Mouse (Mus musculus) limb, embryonic 15.5 days (tissue): ENCODE data around the gene Borcs5. TPM values are rescaled to one million over a fixed set of nuclear protein-coding genes. Genes with fewer than 3 reads are reported as not detected.

Source experiments
- ATAC-seq: fragments of 200-750 bp; cut with Nextera tagmentation; 2 replicates; pipeline ENCODE4 v1.8.0; 2017; ENCODE audit warnings: low read depth, moderate TSS enrichment; ENCODE audit not compliant: insufficient number of reproducible peaks, low FRiP score, low TSS enrichment
- H3K27ac ChIP-seq: fragments of 300-500 bp; sonication (generic); 2 replicates; pipeline ENCODE4 v1.5.1; 2015; ENCODE audit warnings: moderate library complexity, mild to moderate bottlenecking, inconsistent platforms
- H3K27me3 ChIP-seq: fragments of 300-500 bp; sonication (generic); 2 replicates; pipeline ENCODE4 v1.6.1; 2015; ENCODE audit warnings: inconsistent platforms
- H3K36me3 ChIP-seq: fragments of 300-500 bp; sonication (generic); 2 replicates; pipeline ENCODE4 v1.6.1; 2015; ENCODE audit warnings: inconsistent platforms
- H3K4me1 ChIP-seq: fragments of 300-500 bp; sonication (generic); 2 replicates; pipeline ENCODE4 v1.6.1; 2015; ENCODE audit warnings: inconsistent platforms
- H3K4me2 ChIP-seq: fragments of 300-500 bp; sonication (generic); 2 replicates; pipeline ENCODE4 v1.6.1; 2015; ENCODE audit warnings: mild to moderate bottlenecking, inconsistent platforms
- H3K4me3 ChIP-seq: fragments of 300-500 bp; sonication (generic); 2 replicates; pipeline ENCODE4 v1.5.1; 2015; ENCODE audit warnings: mild to moderate bottlenecking, inconsistent platforms
- H3K9ac ChIP-seq: fragments of 300-500 bp; sonication (generic); 2 replicates; pipeline ENCODE4 v1.6.1; 2015; ENCODE audit warnings: inconsistent platforms
- H3K9me3 ChIP-seq: fragments of 300-500 bp; sonication (generic); 2 replicates; pipeline ENCODE4 v1.6.1; 2016; ENCODE audit warnings: inconsistent platforms
- WGBS: fragments of 180-500 bp; shearing (Covaris S2); methylation state at CpG from one replicate; pipeline ENCODE4 v1.1.7; 2015; 5-methylcytosine and 5-hydroxymethylcytosine counted together
- polyA plus RNA-seq: library from polyadenylated mRNA; unstranded; fragments of >200 nt; fragmentation: Nextera tagmentation; extraction: Ambion mirVana; gene quantifications from 2 replicates; pipeline ENCODE4 v1.2.1, GENCODE M21; 2015

Gene Borcs5
- polyA plus RNA-seq, 1 experiment from 2014 or later: 20.9 TPM

DNA sequence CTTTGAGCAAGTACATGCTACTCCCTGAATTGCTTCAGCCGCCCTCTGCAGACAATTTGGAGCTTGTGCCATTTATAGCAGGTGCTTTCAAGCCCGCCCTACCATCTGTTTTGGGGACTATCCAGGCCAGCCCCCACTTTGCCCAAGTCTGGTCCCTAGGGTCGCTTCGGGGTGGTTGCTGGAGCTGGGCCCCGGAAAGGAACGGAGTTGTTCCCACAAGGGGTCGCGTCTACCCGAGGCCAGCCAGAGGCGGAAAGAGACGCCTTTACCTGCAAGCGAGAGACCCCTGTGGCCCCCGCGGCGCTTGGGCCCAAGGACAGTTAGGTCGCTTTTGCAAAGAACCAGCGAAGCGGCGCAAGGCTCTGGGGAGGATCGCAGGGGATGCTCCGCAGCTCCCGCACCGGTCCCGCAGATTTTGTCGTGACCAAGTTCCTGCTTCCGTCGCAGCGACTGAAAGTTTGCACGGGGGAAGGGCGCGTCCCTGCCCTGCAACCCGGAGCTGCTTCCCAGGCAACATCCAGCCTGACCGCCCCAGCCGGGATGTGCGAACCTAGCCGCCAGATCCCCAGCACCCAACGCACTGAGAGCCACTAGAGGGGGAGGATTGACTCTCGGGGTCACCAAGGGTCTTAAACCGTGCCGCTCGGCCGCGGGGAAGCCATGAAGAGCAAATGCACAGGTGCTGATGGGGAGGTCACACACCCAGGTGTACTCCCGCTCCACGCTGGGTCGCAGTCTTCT lies 7.2 kb upstream of the Borcs5 start, which contains the start of gene Mansc1:
Mansc1 (minus strand) TSS at position 542 of the 741 bp plus-strand sequence.
- no peak for ATAC-seq
- peaks cover 10% of the 10 kb centered on the region for H3K4me1 ChIP-seq
- WGBS: 1% methylated on average over 46 of the region's 46 CpGs
- H3K4me2 ChIP-seq: peak within 1 kb of the TSS; percentile 89
- peak within 1 kb of the TSS; percentile 37; the same call in 1 of the 2 replicates for H3K9ac ChIP-seq
- no peaks in the 10 kb centered on the region for H3K36me3 ChIP-seq
- H3K27ac ChIP-seq: no peak within 1 kb of the TSS
- H3K9me3 ChIP-seq: no peaks in the 10 kb centered on the region
- peak within 1 kb of the TSS; percentile 52 for H3K4me3 ChIP-seq
- H3K27me3 ChIP-seq: peaks cover 14% of the 10 kb centered on the region

DNA sequence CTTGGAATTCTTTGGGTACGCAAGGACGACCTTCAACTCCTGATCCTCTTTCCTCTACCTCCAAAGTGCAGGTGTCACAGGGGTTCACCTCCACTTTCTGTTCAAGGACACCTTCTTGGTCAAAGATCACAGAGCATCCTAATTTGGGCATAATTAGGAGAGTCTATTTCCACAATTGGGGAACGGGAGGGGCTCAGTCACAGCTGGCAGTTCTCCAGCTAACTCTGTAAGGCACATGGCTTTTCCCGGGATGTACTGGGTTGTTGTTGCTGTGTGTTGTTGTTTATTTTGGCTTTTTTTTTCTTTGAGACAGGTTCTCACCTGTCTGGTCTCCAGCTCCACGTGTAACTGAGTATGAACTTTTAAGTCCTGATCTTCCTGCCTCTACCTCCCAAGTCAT lies 6.6 kb upstream of the Borcs5 start:
- Histone ChIP-seq H3K27ac (no peak overlapping the region), H3K9me3 (no peaks in the 10 kb centered on the region), H3K4me3 (peak overlapping the region; percentile 52; the same call in 1 of the 2 replicates), H3K36me3 (no peaks in the 10 kb centered on the region), H3K4me2 (peak overlapping the region; percentile 89), H3K4me1 (peaks cover 10% of the 10 kb centered on the region), H3K9ac (no peak overlapping the region), H3K27me3 (peaks cover 14% of the 10 kb centered on the region)
- ATAC-seq: no peak
- 36% methylated on average over 5 of the region's 5 CpGs for WGBS

DNA sequence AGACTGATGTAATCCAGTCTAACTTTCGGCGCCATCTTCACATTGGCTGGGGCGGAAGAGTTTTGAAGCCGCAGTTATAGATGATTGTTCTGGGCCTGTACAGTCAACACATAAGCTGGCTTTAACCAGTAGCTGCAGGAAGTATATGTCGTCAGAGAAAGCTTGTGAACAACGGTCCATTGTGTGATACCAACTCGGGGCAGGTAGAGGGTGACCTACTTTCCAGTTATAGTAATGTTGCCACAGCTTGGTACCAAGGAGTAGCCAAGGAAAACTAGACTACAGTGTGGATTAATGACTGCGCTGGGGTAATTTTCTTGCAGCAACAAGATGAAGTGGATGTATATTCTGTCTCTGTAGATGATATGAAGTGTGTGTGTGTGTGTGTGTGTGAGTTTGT lies 5.8 kb upstream of the Borcs5 start:
- Histone ChIP-seq H3K4me1 (peaks cover 10% of the 10 kb centered on the region), H3K4me2 (no peak overlapping the region), H3K9ac (no peak overlapping the region), H3K27me3 (peaks cover 14% of the 10 kb centered on the region), H3K36me3 (no peaks in the 10 kb centered on the region), H3K9me3 (no peaks in the 10 kb centered on the region), H3K4me3 (no peak overlapping the region), H3K27ac (no peak overlapping the region)
- ATAC-seq: no peak
- 81% methylated on average over 8 of the region's 8 CpGs for WGBS

- Histone ChIP-seq H3K27ac (no peak overlapping the region), H3K36me3 (no peaks in the 10 kb centered on the region), H3K4me2 (no peak overlapping the region), H3K9ac (no peak overlapping the region), H3K4me1 (peaks cover 12% of the 10 kb centered on the region), H3K4me3 (no peak overlapping the region), H3K9me3 (no peaks in the 10 kb centered on the region), H3K27me3 (peaks cover 11% of the 10 kb centered on the region)
- WGBS: 58% methylated on average over 4 of the region's 4 CpGs
- ATAC-seq: no peak
These were observed 2.8 kb upstream of the Borcs5 start for GRCm38 (mm10) chr6:134636476-134636875.

- peaks cover 12% of the 10 kb centered on the region; the same call in 1 of the 2 replicates for H3K4me1 ChIP-seq
- H3K4me2 ChIP-seq: no peak overlapping the region
- no peaks in the 10 kb centered on the region for H3K27me3 ChIP-seq
- H3K27ac ChIP-seq: no peak overlapping the region
- no peak for ATAC-seq
- no peak overlapping the region for H3K4me3 ChIP-seq
- WGBS: 87% methylated on average over 1 of the region's 1 CpGs
- H3K36me3 ChIP-seq: no peaks in the 10 kb centered on the region
- H3K9ac ChIP-seq: no peak overlapping the region
- H3K9me3 ChIP-seq: no peaks in the 10 kb centered on the region
These were observed 590 bp downstream of the Borcs5 start for GRCm38 (mm10) chr6:134639900-134640299.

- H3K9me3 ChIP-seq: no peaks in the 10 kb centered on the region
- H3K4me3 ChIP-seq: peak overlapping the region; percentile 75
- peak overlapping the region; percentile 64 for H3K4me2 ChIP-seq
- H3K36me3 ChIP-seq: no peaks in the 10 kb centered on the region
- no peaks in the 10 kb centered on the region for H3K27me3 ChIP-seq
- H3K4me1 ChIP-seq: peaks cover 12% of the 10 kb centered on the region; the same call in 1 of the 2 replicates
- H3K9ac ChIP-seq: peak overlapping the region; percentile 80
- peak; percentile 98 for ATAC-seq
- 2% methylated on average over 65 of the region's 65 CpGs for WGBS
- H3K27ac ChIP-seq: peak overlapping the region; percentile 72
These were observed 1.5 kb downstream of the Borcs5 start for GRCm38 (mm10) chr6:134640485-134641475.

GRCm38 (mm10) chr6:134641738-134642446 lies 2.6 kb downstream of the Borcs5 start:
- peak overlapping the region; percentile 64 for H3K4me2 ChIP-seq
- H3K4me1 ChIP-seq: peaks cover 12% of the 10 kb centered on the region; the same call in 1 of the 2 replicates
- peak overlapping the region; percentile 80; the same call in 1 of the 2 replicates for H3K9ac ChIP-seq
- ATAC-seq: no peak
- H3K9me3 ChIP-seq: no peaks in the 10 kb centered on the region
- peak overlapping the region; percentile 75 for H3K4me3 ChIP-seq
- 67% methylated on average over 9 of the region's 9 CpGs for WGBS
- H3K36me3 ChIP-seq: no peaks in the 10 kb centered on the region
- no peaks in the 10 kb centered on the region for H3K27me3 ChIP-seq
- 0 out of 2 replicates have a peak overlapping the region, but pooled peaks have one; percentile 72 for H3K27ac ChIP-seq

GRCm38 (mm10) chr6:134643296-134643695 lies 4.0 kb downstream of the Borcs5 start:
- no peak for ATAC-seq
- Histone ChIP-seq H3K27ac (no peak overlapping the region), H3K9me3 (no peaks in the 10 kb centered on the region), H3K36me3 (no peaks in the 10 kb centered on the region), H3K9ac (no peak overlapping the region), H3K27me3 (no peaks in the 10 kb centered on the region), H3K4me2 (no peak overlapping the region), H3K4me3 (no peak overlapping the region), H3K4me1 (peaks cover 18% of the 10 kb centered on the region; the same call in 1 of the 2 replicates)
- 90% methylated on average over 5 of the region's 5 CpGs for WGBS

DNA sequence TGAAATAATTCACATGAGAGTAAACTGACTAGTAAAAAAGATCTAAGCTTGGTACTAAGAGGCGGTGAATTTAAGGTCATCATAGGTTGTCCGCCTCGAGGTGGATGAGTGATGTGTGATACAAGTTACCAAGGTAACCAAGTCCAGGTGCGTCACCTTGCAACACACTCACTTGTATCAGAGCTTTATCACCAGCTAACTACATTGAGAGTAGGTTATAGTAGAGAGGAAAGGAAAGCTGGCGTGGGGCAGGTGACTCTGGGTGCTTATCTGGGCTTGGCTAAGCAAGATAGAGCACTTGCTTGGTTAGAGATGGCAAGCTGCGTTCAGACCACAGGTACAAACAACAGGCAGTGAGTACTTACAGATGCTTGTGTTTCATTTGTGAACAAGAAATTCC lies 7.5 kb downstream of the Borcs5 start:
- Histone ChIP-seq H3K4me3 (no peak overlapping the region), H3K9me3 (no peaks in the 10 kb centered on the region), H3K9ac (no peak overlapping the region), H3K27ac (no peak overlapping the region), H3K4me1 (peaks cover 11% of the 10 kb centered on the region; the same call in 1 of the 2 replicates), H3K4me2 (no peak overlapping the region), H3K27me3 (no peaks in the 10 kb centered on the region), H3K36me3 (no peaks in the 10 kb centered on the region)
- 89% methylated on average over 6 of the region's 6 CpGs for WGBS
- ATAC-seq: no peak

DNA sequence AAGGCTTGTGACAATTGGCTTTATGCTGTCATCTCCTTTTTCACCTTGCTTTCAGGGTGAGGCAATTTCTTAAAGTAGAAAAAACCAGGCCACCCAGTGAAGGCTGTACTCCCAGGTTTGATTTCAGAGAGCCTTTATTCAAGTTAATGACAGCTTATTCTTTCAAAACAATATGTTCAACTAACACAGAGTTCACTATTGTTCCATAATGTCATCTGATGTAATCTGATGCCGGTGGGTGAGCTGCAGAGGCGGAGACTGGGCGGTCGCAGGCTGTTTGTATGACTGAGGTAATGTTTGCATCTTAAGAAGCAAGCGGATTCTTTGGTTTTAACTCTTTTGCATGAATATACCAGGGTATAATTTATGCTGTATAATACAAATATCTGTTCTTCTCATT lies 8.3 kb downstream of the Borcs5 start:
- no peak overlapping the region for H3K27ac ChIP-seq
- no peak for ATAC-seq
- no peak overlapping the region for H3K4me2 ChIP-seq

GRCm38 (mm10) chr6:134648356-134648755 lies 9.0 kb downstream of the Borcs5 start:
- Histone ChIP-seq H3K27ac (no peak overlapping the region), H3K4me1 (peaks cover 6% of the 10 kb centered on the region; the same call in 1 of the 2 replicates), H3K9me3 (no peaks in the 10 kb centered on the region), H3K9ac (no peak overlapping the region), H3K4me2 (no peak overlapping the region), H3K4me3 (no peak overlapping the region), H3K27me3 (no peaks in the 10 kb centered on the region), H3K36me3 (no peaks in the 10 kb centered on the region)
- WGBS: 76% methylated on average over 5 of the region's 5 CpGs
- no peak for ATAC-seq

More for the DNA sequence above, 8.3 kb downstream of the Borcs5 start:
- H3K4me3 ChIP-seq: no peak overlapping the region
- no peaks in the 10 kb centered on the region for H3K9me3 ChIP-seq
- no peaks in the 10 kb centered on the region for H3K27me3 ChIP-seq
- H3K9ac ChIP-seq: no peak overlapping the region
- peaks cover 6% of the 10 kb centered on the region; the same call in 1 of the 2 replicates for H3K4me1 ChIP-seq
- H3K36me3 ChIP-seq: no peaks in the 10 kb centered on the region
- 24% methylated on average over 5 of the region's 5 CpGs for WGBS
